Mouse (Mus musculus): ENCODE measurements around the gene Lancl2.

DNA sequence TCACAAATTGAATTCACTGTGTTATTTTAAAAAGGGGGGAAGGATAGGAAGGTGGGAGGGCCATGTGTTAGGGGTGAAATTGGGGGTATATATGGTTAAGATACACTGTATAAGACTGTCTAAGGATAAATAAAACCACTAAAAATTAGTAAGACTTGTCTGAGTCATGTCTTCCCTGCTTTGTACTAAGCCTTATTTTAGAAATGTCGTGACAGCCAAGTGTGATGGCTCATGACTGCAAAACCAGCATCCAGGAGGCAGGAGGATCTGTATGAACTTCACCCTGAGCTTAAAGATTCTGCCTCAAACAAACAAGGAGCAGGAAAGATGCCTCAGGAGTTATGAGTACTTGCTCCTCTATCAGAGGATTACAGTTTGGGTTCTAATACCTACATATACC lies 18.2 kb upstream of the Lancl2 start:
- TF ChIP-seq CTCF (IDR thresholded peaks at IDR 0.05; ENCODE audit: extremely low read depth, insufficient read depth, low read length) (no peak), POLR2A (IDR thresholded peaks at IDR 0.05; ENCODE audit: extremely low read depth, insufficient read depth, low read length) (no peak)

Measured in cortical plate, adult 2 months (tissue).